Mouse (Mus musculus): ENCODE measurements around the gene Il17a.

- no peak for TF ChIP-seq CTCF (IDR thresholded peaks at IDR 0.05; ENCODE audit: low read depth, low read length)
- no peak for TF ChIP-seq TAL1 (conservative IDR thresholded peaks at IDR 0.05; ENCODE audit: low read depth, low read length)
- no peak for TF ChIP-seq GATA1 (IDR thresholded peaks at IDR 0.05; ENCODE audit: borderline replicate concordance, low read length)
- no peak for TF ChIP-seq POLR2AphosphoS5 (IDR thresholded peaks at IDR 0.05; ENCODE audit: insufficient replicate concordance, low read depth, low read length)
Observed at GRCm38 (mm10) chr1:20760331-20760730, 29.6 kb downstream of the Il17a start.
